Mouse (Mus musculus): Measurements from ENCODE around the gene Agpat2. TPM values are rescaled to one million over a fixed set of nuclear protein-coding genes. Genes with fewer than 3 reads are reported as not detected.

Agpat2 gene
- total and polyA plus RNA-seq, 2 experiments from 2014 or later = 5.0 to 6.4 TPM

GRCm38 (mm10) chr2:26579714-26580113 is 24.5 kb downstream of the Agpat2 start, which contains the start of gene Egfl7:
Gene Egfl7, plus strand, starts transcription at chr2:26580014.
- DNase-seq (ENCODE audit: low spot score) (no peak), ATAC-seq (ENCODE audit: low FRiP score) (no peak)
- Histone ChIP-seq H3K27ac (ENCODE audit: low read depth, low read length) (peak within 1 kb of the TSS; percentile 27; the same call in 1 of the 2 replicates), H3K27me3 (ENCODE audit: insufficient read depth, low read length) (no peaks in the 10 kb centered on the region), H3K4me3 (ENCODE audit: low read depth, low read length) (no peak within 1 kb of the TSS), H3K4me1 (ENCODE audit: insufficient read depth, low read length) (no peaks in the 10 kb centered on the region), H3K9ac (replicated peaks; ENCODE audit: low read length, poor library complexity, severe bottlenecking) (no peak within 1 kb of the TSS), H3K4me2 (ENCODE audit: low read depth, low read length, poor library complexity, severe bottlenecking) (no peak within 1 kb of the TSS), H3K9me3 (ENCODE audit: low read length) (no peaks in the 10 kb centered on the region), H3K36me3 (ENCODE audit: insufficient read depth, low read length) (no peaks in the 10 kb centered on the region)
- TF ChIP-seq CTCF (IDR thresholded peaks at IDR 0.05) = no peak
- WGBS = 90% methylated on average over 1 of the region's 1 CpGs

- no peaks in the 10 kb centered on the region for H3K36me3 ChIP-seq (ENCODE audit: insufficient read depth, low read length)
- no peaks in the 10 kb centered on the region for H3K9me3 ChIP-seq (ENCODE audit: low read length)
- peak overlapping the region; percentile 27; the same call in 1 of the 2 replicates for H3K27ac ChIP-seq (ENCODE audit: low read depth, low read length)
- no peak overlapping the region for H3K4me2 ChIP-seq (ENCODE audit: low read depth, low read length, poor library complexity, severe bottlenecking)
- DNase-seq (ENCODE audit: low spot score) = no peak
- WGBS = 47% methylated on average over 6 of the region's 6 CpGs
- H3K27me3 ChIP-seq (ENCODE audit: insufficient read depth, low read length) = no peaks in the 10 kb centered on the region
- no peak for TF ChIP-seq CTCF (IDR thresholded peaks at IDR 0.05)
- no peak for ATAC-seq (ENCODE audit: low FRiP score)
- no peak overlapping the region for H3K9ac ChIP-seq (replicated peaks; ENCODE audit: low read length, poor library complexity, severe bottlenecking)
- H3K4me3 ChIP-seq (ENCODE audit: low read depth, low read length) = no peak overlapping the region
- H3K4me1 ChIP-seq (ENCODE audit: insufficient read depth, low read length) = no peaks in the 10 kb centered on the region
These were observed 25.8 kb downstream of the Agpat2 start for GRCm38 (mm10) chr2:26578369-26578768.

GRCm38 (mm10) chr2:26576462-26576861 is 27.8 kb downstream of the Agpat2 start:
- no peak overlapping the region for H3K27ac ChIP-seq (ENCODE audit: low read depth, low read length)
- WGBS = 48% methylated on average over 4 of the region's 4 CpGs
- no peak for TF ChIP-seq CTCF (IDR thresholded peaks at IDR 0.05)

GRCm38 (mm10) chr2:26575865-26576264 is 28.4 kb downstream of the Agpat2 start:
- TF ChIP-seq CTCF (IDR thresholded peaks at IDR 0.05) = no peak
- DNase-seq (ENCODE audit: low spot score) = no peak
- no peak overlapping the region for H3K4me3 ChIP-seq (ENCODE audit: low read depth, low read length)
- H3K9me3 ChIP-seq (ENCODE audit: low read length) = no peaks in the 10 kb centered on the region
- no peak for ATAC-seq (ENCODE audit: low FRiP score)
- H3K4me2 ChIP-seq (ENCODE audit: low read depth, low read length, poor library complexity, severe bottlenecking) = no peak overlapping the region
- no peak overlapping the region for H3K27ac ChIP-seq (ENCODE audit: low read depth, low read length)
- no peaks in the 10 kb centered on the region for H3K36me3 ChIP-seq (ENCODE audit: insufficient read depth, low read length)
- H3K27me3 ChIP-seq (ENCODE audit: insufficient read depth, low read length) = no peaks in the 10 kb centered on the region
- H3K9ac ChIP-seq (replicated peaks; ENCODE audit: low read length, poor library complexity, severe bottlenecking) = no peak overlapping the region
- WGBS = 51% methylated on average over 4 of the region's 4 CpGs
- H3K4me1 ChIP-seq (ENCODE audit: insufficient read depth, low read length) = no peaks in the 10 kb centered on the region

More at GRCm38 (mm10) chr2:26576462-26576861, 27.8 kb downstream of the Agpat2 start:
- no peak overlapping the region for H3K9ac ChIP-seq (replicated peaks; ENCODE audit: low read length, poor library complexity, severe bottlenecking)
- no peak for DNase-seq (ENCODE audit: low spot score)
- H3K9me3 ChIP-seq (ENCODE audit: low read length) = no peaks in the 10 kb centered on the region
- no peak overlapping the region for H3K4me2 ChIP-seq (ENCODE audit: low read depth, low read length, poor library complexity, severe bottlenecking)
- no peaks in the 10 kb centered on the region for H3K36me3 ChIP-seq (ENCODE audit: insufficient read depth, low read length)
- ATAC-seq (ENCODE audit: low FRiP score) = no peak
- H3K4me3 ChIP-seq (ENCODE audit: low read depth, low read length) = no peak overlapping the region
- no peaks in the 10 kb centered on the region for H3K4me1 ChIP-seq (ENCODE audit: insufficient read depth, low read length)
- H3K27me3 ChIP-seq (ENCODE audit: insufficient read depth, low read length) = no peaks in the 10 kb centered on the region

GRCm38 (mm10) chr2:26575378-26575777 is 28.8 kb downstream of the Agpat2 start:
- ATAC-seq (ENCODE audit: low FRiP score) = no peak
- Histone ChIP-seq H3K4me2 (ENCODE audit: low read depth, low read length, poor library complexity, severe bottlenecking) (no peak overlapping the region), H3K27me3 (ENCODE audit: insufficient read depth, low read length) (no peaks in the 10 kb centered on the region), H3K9me3 (ENCODE audit: low read length) (no peaks in the 10 kb centered on the region), H3K27ac (ENCODE audit: low read depth, low read length) (no peak overlapping the region), H3K9ac (replicated peaks; ENCODE audit: low read length, poor library complexity, severe bottlenecking) (no peak overlapping the region), H3K36me3 (ENCODE audit: insufficient read depth, low read length) (no peaks in the 10 kb centered on the region), H3K4me1 (ENCODE audit: insufficient read depth, low read length) (no peaks in the 10 kb centered on the region), H3K4me3 (ENCODE audit: low read depth, low read length) (no peak overlapping the region)
- WGBS = 90% methylated on average over 1 of the region's 1 CpGs
- no peak for DNase-seq (ENCODE audit: low spot score)
- no peak for TF ChIP-seq CTCF (IDR thresholded peaks at IDR 0.05)

- H3K27me3 ChIP-seq (ENCODE audit: insufficient read depth, low read length) = no peaks in the 10 kb centered on the region
- H3K9me3 ChIP-seq (ENCODE audit: low read length) = no peaks in the 10 kb centered on the region
- H3K4me3 ChIP-seq (ENCODE audit: low read depth, low read length) = no peak overlapping the region
- no peak overlapping the region for H3K4me2 ChIP-seq (ENCODE audit: low read depth, low read length, poor library complexity, severe bottlenecking)
- no peak for TF ChIP-seq CTCF (IDR thresholded peaks at IDR 0.05)
- no peaks in the 10 kb centered on the region for H3K4me1 ChIP-seq (ENCODE audit: insufficient read depth, low read length)
- ATAC-seq (ENCODE audit: low FRiP score) (no peak), DNase-seq (ENCODE audit: low spot score) (no peak)
- H3K9ac ChIP-seq (replicated peaks; ENCODE audit: low read length, poor library complexity, severe bottlenecking) = no peak overlapping the region
- WGBS = 34% methylated on average over 5 of the region's 5 CpGs
- H3K27ac ChIP-seq (ENCODE audit: low read depth, low read length) = no peak overlapping the region
- H3K36me3 ChIP-seq (ENCODE audit: insufficient read depth, low read length) = no peaks in the 10 kb centered on the region
These were observed 29.4 kb downstream of the Agpat2 start for GRCm38 (mm10) chr2:26574862-26575261.

Data from midbrain, postnatal 0 days (tissue).